Mouse (Mus musculus) liver, embryonic 14.5 days (tissue): ENCODE results near the gene Zfp219. TPM values are rescaled to one million over a fixed set of nuclear protein-coding genes. Genes with fewer than 3 reads are reported as not detected.
A peak's percentile ranks its signal among the peaks of the same experiment; 100 is the strongest.

Experiments
- ATAC-seq: fragments of 200-750 bp; cut with Nextera tagmentation; 2 replicates; pipeline ENCODE4 v1.8.0; 2017; ENCODE audit warnings: moderate number of reproducible peaks, mild to moderate bottlenecking, moderate library complexity; ENCODE audit not compliant: insufficient read depth
- DNase-seq, 3 experiments: peaks; one replicate each; pipeline ENCODE4 v3.0.0-alpha.2; 2012 to 2013; ENCODE audit warnings: low read depth in 3 of 3, low spot score in 3 of 3
- H3K27ac ChIP-seq: fragments of 300-500 bp; sonication (generic); 2 replicates; pipeline ENCODE4 v1.5.1; 2014; ENCODE audit warnings: moderate library complexity, mild to moderate bottlenecking, control low read depth, inconsistent platforms
- H3K27me3 ChIP-seq: fragments of 300-500 bp; sonication (generic); 2 replicates; pipeline ENCODE4 v1.6.1; 2014; ENCODE audit warnings: mild to moderate bottlenecking, low read length, moderate library complexity; ENCODE audit not compliant: control insufficient read depth, insufficient read depth
- H3K36me3 ChIP-seq: fragments of 300-500 bp; sonication (generic); replicated peaks from 2 replicates; pipeline ENCODE4 v1.6.1; 2014; ENCODE audit warnings: low read depth; ENCODE audit not compliant: control insufficient read depth, insufficient read depth
- H3K4me1 ChIP-seq, 2 experiments: fragments of 200-500 bp in 1 of 2; fragments of 300-500 bp in 1 of 2; sonication (generic) in 1 of 2; replicated peaks; 2 replicates each; pipeline ENCODE4 v1.6.1; 2012 to 2014; ENCODE audit warnings: antibody characterized with exemption in 1 of 2, inconsistent platforms in 1 of 2, low read length in 1 of 2; ENCODE audit not compliant: control insufficient read depth in 2 of 2, insufficient read depth in 2 of 2
- H3K4me2 ChIP-seq: fragments of 300-500 bp; sonication (generic); 2 replicates; pipeline ENCODE4 v1.6.1; 2014; ENCODE audit warnings: low read depth, mild to moderate bottlenecking, control low read depth, moderate library complexity
- H3K4me3 ChIP-seq, 2 experiments: fragments of 200-500 bp in 1 of 2; fragments of 300-500 bp in 1 of 2; sonication (generic) in 1 of 2; 2 replicates each; pipeline ENCODE4 v1.5.1; 2012 to 2014; ENCODE audit warnings: low read depth in 2 of 2, low read length in 2 of 2, mild to moderate bottlenecking in 2 of 2, control low read depth in 1 of 2, inconsistent platforms in 1 of 2, moderate library complexity in 1 of 2; ENCODE audit not compliant: insufficient read depth in 1 of 2
- H3K9ac ChIP-seq: fragments of 300-500 bp; sonication (generic); replicated peaks from 2 replicates; pipeline ENCODE4 v1.6.1; 2014; ENCODE audit warnings: mild to moderate bottlenecking, control low read depth, moderate library complexity
- H3K9me3 ChIP-seq: fragments of 300-500 bp; sonication (generic); 2 replicates; pipeline ENCODE4 v1.6.1; 2016; ENCODE audit warnings: low read length, mixed read lengths; ENCODE audit not compliant: control insufficient read depth
- CTCF ChIP-seq: IDR thresholded peaks from 2 replicates; pipeline ENCODE4 v1.5.1; 2016; ENCODE audit warnings: antibody characterized with exemption, low read depth, control low read depth
- EP300 ChIP-seq: IDR thresholded peaks from 2 replicates; pipeline ENCODE4 v1.6.1; 2016; ENCODE audit warnings: antibody characterized with exemption, low read depth
- WGBS: fragments of 180-500 bp; shearing (Covaris S2); extraction: QIAGEN DNeasy Blood & Tissue Kit; methylation state at CpG from one replicate; pipeline ENCODE4 v1.1.7; 2014; ENCODE audit not compliant: insufficient replicate concordance; 5-methylcytosine and 5-hydroxymethylcytosine counted together
- polyA plus RNA-seq, 2 experiments: library from polyadenylated mRNA; depleted of rRNA in 1 of 2; stranded (reverse) in 1 of 2; unstranded in 1 of 2; fragments of >200 nt; fragmentation: Nextera tagmentation in 1 of 2; extraction: Ambion mirVana in 1 of 2; gene quantifications; 2 replicates each; pipeline versions ENCODE4 v1.2.1 to v1.2.3; 2012 to 2014

The Zfp219 gene
- polyA plus RNA-seq, 2 experiments: 7.4 to 9.7 TPM

- TF ChIP-seq EP300 (no peak), CTCF (no peak)
- ATAC-seq: no peak
- Histone ChIP-seq H3K4me2 (no peak overlapping the region), H3K4me3 (no peak overlapping the region), H3K9me3 (no peaks in the 10 kb centered on the region), H3K9ac (no peak overlapping the region), H3K27me3 (no peaks in the 10 kb centered on the region), H3K4me1 (peaks cover 0 to 7% of the 10 kb centered on the region in 2 experiments; a peak in 2 of 4 replicates), H3K36me3 (no peaks in the 10 kb centered on the region), H3K27ac (no peak overlapping the region)
- no peak for DNase-seq
- 66% methylated on average over 6 of the region's 6 CpGs for WGBS
Measured at GRCm38 (mm10) chr14:52035926-52036325, 15.4 kb upstream of the Zfp219 start.

- peaks cover 36% of the 10 kb centered on the region in 2 experiments for H3K4me1 ChIP-seq
- TF ChIP-seq EP300 (no peak), CTCF (no peak)
- H3K36me3 ChIP-seq: no peaks in the 10 kb centered on the region
- H3K9ac ChIP-seq: no peak overlapping the region
- ATAC-seq: no peak
- no peak overlapping the region for H3K4me3 ChIP-seq
- no peak overlapping the region for H3K27ac ChIP-seq
- WGBS: 73% methylated on average over 4 of the region's 4 CpGs
- H3K27me3 ChIP-seq: no peaks in the 10 kb centered on the region
- H3K9me3 ChIP-seq: no peaks in the 10 kb centered on the region
- no peak overlapping the region for H3K4me2 ChIP-seq
- DNase-seq: no peak
Measured at GRCm38 (mm10) chr14:52026342-52026741, 5.8 kb upstream of the Zfp219 start.

GRCm38 (mm10) chr14:52024133-52024532 lies 3.6 kb upstream of the Zfp219 start:
- H3K4me1 ChIP-seq: peaks cover 43 to 45% of the 10 kb centered on the region in 2 experiments

GRCm38 (mm10) chr14:52022709-52023459 lies 2.4 kb upstream of the Zfp219 start:
- peak overlapping the region; percentile 40 to 51 for H3K4me3 ChIP-seq
- DNase-seq (peak; percentile 71 to 81 (median 73)), ATAC-seq (peak; percentile 15; the same call in 1 of the 2 replicates)
- H3K36me3 ChIP-seq: no peaks in the 10 kb centered on the region
- 6% methylated on average over 23 of the region's 23 CpGs for WGBS
- H3K27ac ChIP-seq: peak overlapping the region; percentile 93
- peaks cover 49 to 55% of the 10 kb centered on the region in 2 experiments for H3K4me1 ChIP-seq
- no peaks in the 10 kb centered on the region for H3K27me3 ChIP-seq
- peak overlapping the region; percentile 83 for H3K4me2 ChIP-seq
- no peaks in the 10 kb centered on the region for H3K9me3 ChIP-seq
- TF ChIP-seq EP300 (no peak), CTCF (peak; percentile 82)
- H3K9ac ChIP-seq: peak overlapping the region; percentile 59

More at GRCm38 (mm10) chr14:52024133-52024532, 3.6 kb upstream of the Zfp219 start:
- Histone ChIP-seq H3K4me2 (peak overlapping the region; percentile 83), H3K9me3 (no peaks in the 10 kb centered on the region), H3K4me3 (no peak overlapping the region; a peak in 1 of 4 replicates), H3K36me3 (no peaks in the 10 kb centered on the region), H3K27ac (peak overlapping the region; percentile 93), H3K9ac (peak overlapping the region; percentile 59), H3K27me3 (no peaks in the 10 kb centered on the region)
- no peak; the same call in 1 of the 2 replicates for TF ChIP-seq EP300
- no peak for TF ChIP-seq CTCF
- WGBS: 27% methylated on average over 2 of the region's 2 CpGs
- peak in 2 of 3 experiments; percentile 53 to 67 for DNase-seq
- ATAC-seq: no peak

GRCm38 (mm10) chr14:52022244-52022708 lies 1.7 kb upstream of the Zfp219 start:
- Histone ChIP-seq H3K27me3 (no peaks in the 10 kb centered on the region), H3K9me3 (no peaks in the 10 kb centered on the region), H3K4me2 (peak overlapping the region; percentile 83), H3K9ac (peak overlapping the region; percentile 59), H3K36me3 (no peaks in the 10 kb centered on the region), H3K4me3 (peak overlapping the region in 1 of 2 experiments; percentile 40; a peak in 1 of 4 replicates), H3K4me1 (peaks cover 52 to 58% of the 10 kb centered on the region in 2 experiments), H3K27ac (peak overlapping the region; percentile 93)
- TF ChIP-seq EP300 (no peak), CTCF (no peak)
- DNase-seq (no peak), ATAC-seq (no peak)
- WGBS: 53% methylated on average over 3 of the region's 3 CpGs
